21 mouse cellular contexts compared by ENCODE assay signal in genomic region chr14:16181822-16182221, GRCm38 (mm10).
DNase-seq lines count a peak whose midpoint lies in the region; ATAC-seq and TF ChIP-seq lines count a peak whose summit lies in the region.
"Had no signal": no experiment of that assay in that cellular context is flagged by ENCODE, and none has a peak within 500 bp of the region (broad histone marks: within the 10 kb centered on the region; RNA-seq: fewer than 3 reads in every experiment).

No protein-coding gene starts in this region.

- no peak for DNase-seq in cerebellum, adult 2 months
- DNase-seq in cerebellum, adult 9-11 months: no peak
- peak; percentile 44 for DNase-seq in midbrain, postnatal 0 days (ENCODE audit: low spot score)
- peak; percentile 49 for DNase-seq in naive thymus-derived CD4-positive, alpha-beta T cell, adult 2 months (ENCODE audit: low read depth)
- peak; percentile 48 to 59 for DNase-seq in thymus, postnatal 36 days
- no peak for DNase-seq in right cerebral cortex, postnatal 36 days (ENCODE audit: low spot score in 2 of 2)
- DNase-seq: adrenal gland, adult 2 months; embryo, embryonic 11 days; heart, adult 11 months; kidney, postnatal 4 days; lung, adult 2 months; right cerebral cortex, postnatal 4 days had no signal

- H3K27ac ChIP-seq in cerebellum, adult 2 months (ENCODE audit: insufficient read depth, low read length): no peak overlapping the region
- H3K27ac ChIP-seq in midbrain, postnatal 0 days (ENCODE audit: low read depth, low read length): no peak overlapping the region
- no peak overlapping the region for H3K27ac ChIP-seq in midbrain, embryonic 16.5 days (ENCODE audit: low read length)
- H3K27ac ChIP-seq in intestine, embryonic 16.5 days (ENCODE audit: low read length): no peak overlapping the region
- H3K27ac ChIP-seq: embryonic facial prominence, embryonic 15.5 days; forebrain, embryonic 10.5 days; heart, embryonic 13.5 days; intestine, embryonic 15.5 days; kidney, embryonic 15.5 days; liver, embryonic 12.5 days; neural tube, embryonic 13.5 days had no signal

- WGBS in cerebellum, adult 2 months: 37% methylated on average over 2 of the region's 2 CpGs
- 70% methylated on average over 2 of the region's 2 CpGs for WGBS in midbrain, postnatal 0 days
- WGBS in midbrain, embryonic 16.5 days: 80% methylated on average over 2 of the region's 2 CpGs
- WGBS in intestine, embryonic 16.5 days: 68% methylated on average over 2 of the region's 2 CpGs

- no peaks in the 10 kb centered on the region for H3K27me3 ChIP-seq in cerebellum, adult 2 months (ENCODE audit: control insufficient read depth, insufficient read depth, low read length)
- H3K27me3 ChIP-seq in midbrain, postnatal 0 days (ENCODE audit: insufficient read depth, low read length): no peaks in the 10 kb centered on the region
- H3K27me3 ChIP-seq in midbrain, embryonic 16.5 days (ENCODE audit: control insufficient read depth, insufficient read depth, low read depth, low read length): no peaks in the 10 kb centered on the region
- no peaks in the 10 kb centered on the region for H3K27me3 ChIP-seq in intestine, embryonic 16.5 days (replicated peaks; ENCODE audit: control insufficient read depth, insufficient read depth, low read length)
- H3K27me3 ChIP-seq: embryonic facial prominence, embryonic 15.5 days; heart, embryonic 13.5 days; intestine, embryonic 15.5 days; kidney, embryonic 15.5 days; liver, embryonic 12.5 days; neural tube, embryonic 13.5 days had no signal

- no peak for TF ChIP-seq POLR2A in cerebellum, adult 2 months (IDR thresholded peaks at IDR 0.05; ENCODE audit: borderline replicate concordance, insufficient read depth, low read length)

- no peak overlapping the region for H3K9ac ChIP-seq in midbrain, postnatal 0 days (replicated peaks; ENCODE audit: low read length, poor library complexity, severe bottlenecking)
- H3K9ac ChIP-seq in midbrain, embryonic 16.5 days (ENCODE audit: low read depth, low read length): no peak overlapping the region
- H3K9ac ChIP-seq in intestine, embryonic 16.5 days (ENCODE audit: low read depth, low read length): no peak overlapping the region
- H3K9ac ChIP-seq: embryonic facial prominence, embryonic 15.5 days; heart, embryonic 13.5 days; intestine, embryonic 15.5 days; kidney, embryonic 15.5 days; liver, embryonic 12.5 days; neural tube, embryonic 13.5 days had no signal

- H3K36me3 ChIP-seq in midbrain, postnatal 0 days (ENCODE audit: insufficient read depth, low read length): no peaks in the 10 kb centered on the region
- H3K36me3 ChIP-seq in midbrain, embryonic 16.5 days (ENCODE audit: control insufficient read depth, insufficient read depth, low read length): no peaks in the 10 kb centered on the region
- no peaks in the 10 kb centered on the region for H3K36me3 ChIP-seq in intestine, embryonic 16.5 days (ENCODE audit: control insufficient read depth, insufficient read depth, low read length)
- H3K36me3 ChIP-seq: embryonic facial prominence, embryonic 15.5 days; forebrain, embryonic 10.5 days; heart, embryonic 13.5 days; intestine, embryonic 15.5 days; kidney, embryonic 15.5 days; liver, embryonic 12.5 days; neural tube, embryonic 13.5 days had no signal

- peaks cover 2% of the 10 kb centered on the region; the same call in 1 of the 2 replicates for H3K4me1 ChIP-seq in cerebellum, adult 2 months (ENCODE audit: control insufficient read depth, insufficient read depth, low read length)
- no peaks in the 10 kb centered on the region for H3K4me1 ChIP-seq in midbrain, postnatal 0 days (ENCODE audit: insufficient read depth, low read length)
- no peaks in the 10 kb centered on the region for H3K4me1 ChIP-seq in midbrain, embryonic 16.5 days (ENCODE audit: control insufficient read depth, insufficient read depth, low read length)
- H3K4me1 ChIP-seq in intestine, embryonic 16.5 days (ENCODE audit: control insufficient read depth, insufficient read depth, low read length): no peaks in the 10 kb centered on the region
- H3K4me1 ChIP-seq: embryonic facial prominence, embryonic 15.5 days; forebrain, embryonic 10.5 days; heart, embryonic 13.5 days; intestine, embryonic 15.5 days; kidney, embryonic 15.5 days; liver, embryonic 12.5 days; neural tube, embryonic 13.5 days had no signal

- peak; percentile 13; the same call in 1 of the 2 replicates for TF ChIP-seq CTCF in cerebellum, adult 2 months (IDR thresholded peaks at IDR 0.05; ENCODE audit: borderline replicate concordance, insufficient read depth, low read depth, low read length)
- peak; percentile 48 for TF ChIP-seq CTCF in midbrain, postnatal 0 days (IDR thresholded peaks at IDR 0.05)

- H3K9me3 ChIP-seq in midbrain, postnatal 0 days (ENCODE audit: low read length): no peaks in the 10 kb centered on the region
- no peaks in the 10 kb centered on the region for H3K9me3 ChIP-seq in midbrain, embryonic 16.5 days (replicated peaks; ENCODE audit: control insufficient read depth, low read length, poor library complexity, severe bottlenecking)
- no peaks in the 10 kb centered on the region for H3K9me3 ChIP-seq in intestine, embryonic 16.5 days (ENCODE audit: control insufficient read depth, low read length)
- H3K9me3 ChIP-seq: embryonic facial prominence, embryonic 15.5 days; forebrain, embryonic 10.5 days; heart, embryonic 13.5 days; intestine, embryonic 15.5 days; kidney, embryonic 15.5 days; liver, embryonic 12.5 days; neural tube, embryonic 13.5 days had no signal

- no peak overlapping the region for H3K4me3 ChIP-seq in cerebellum, adult 2 months (replicated peaks; ENCODE audit: insufficient read depth, low read depth, low read length)
- H3K4me3 ChIP-seq in midbrain, postnatal 0 days (ENCODE audit: low read depth, low read length): no peak overlapping the region
- no peak overlapping the region for H3K4me3 ChIP-seq in midbrain, embryonic 16.5 days (ENCODE audit: low read depth, low read length)
- no peak overlapping the region for H3K4me3 ChIP-seq in intestine, embryonic 16.5 days (ENCODE audit: low read length)
- H3K4me3 ChIP-seq: embryonic facial prominence, embryonic 15.5 days; forebrain, embryonic 10.5 days; heart, embryonic 13.5 days; intestine, embryonic 15.5 days; kidney, embryonic 15.5 days; liver, embryonic 12.5 days; neural tube, embryonic 13.5 days had no signal

- no peak overlapping the region for H3K4me2 ChIP-seq in midbrain, postnatal 0 days (ENCODE audit: low read depth, low read length, poor library complexity, severe bottlenecking)
- H3K4me2 ChIP-seq in midbrain, embryonic 16.5 days (ENCODE audit: low read length): no peak overlapping the region
- H3K4me2 ChIP-seq in intestine, embryonic 16.5 days (ENCODE audit: low read depth, low read length): no peak overlapping the region
- H3K4me2 ChIP-seq: embryonic facial prominence, embryonic 15.5 days; heart, embryonic 13.5 days; intestine, embryonic 15.5 days; kidney, embryonic 15.5 days; liver, embryonic 12.5 days; neural tube, embryonic 13.5 days had no signal

- ATAC-seq in midbrain, postnatal 0 days (ENCODE audit: low FRiP score): peak; percentile 52; the same call in 1 of the 2 replicates
- ATAC-seq in midbrain, embryonic 16.5 days: no peak
- ATAC-seq in intestine, embryonic 16.5 days: no peak
- ATAC-seq: intestine, embryonic 15.5 days; liver, embryonic 12.5 days had no signal

Comparison
In these comparisons a context has a peak if more than half of its experiments do, and no peak if none do; other contexts are left out.
1. DNase-seq: peak in midbrain, postnatal 0 days (single experiment), naive thymus-derived CD4-positive, alpha-beta T cell, adult 2 months (single experiment) and thymus, postnatal 36 days (2 of 2); none in cerebellum, adult 2 months (0 of 2), cerebellum, adult 9-11 months (single experiment) and right cerebral cortex, postnatal 36 days (0 of 2).